Mouse (Mus musculus): ENCODE measurements around the gene Pnldc1.

- TF ChIP-seq CTCF (IDR thresholded peaks at IDR 0.05; ENCODE audit: low read depth, low read length): no peak
- TF ChIP-seq POLR2A (IDR thresholded peaks at IDR 0.05; ENCODE audit: extremely low read depth, insufficient read depth, low read length): no peak
Measured at GRCm38 (mm10) chr17:12935719-12936118, 25.7 kb upstream of the Pnldc1 start.
